Mouse (Mus musculus): Measurements from ENCODE around the gene Mapk8.
"Not testable (repeated sequence)": the region's sequence is repeated elsewhere in the genome, so short reads cannot be mapped to it uniquely, and the experiment has no call there.

Gene Mapk8

GRCm38 (mm10) chr14:33447027-33447569 lies at the start of gene Mapk8:
TSS of gene Mapk8 (minus strand) at chr14:33447158.
- peak; percentile 96 for DNase-seq (ENCODE audit: low spot score in 2 of 2)

DNA sequence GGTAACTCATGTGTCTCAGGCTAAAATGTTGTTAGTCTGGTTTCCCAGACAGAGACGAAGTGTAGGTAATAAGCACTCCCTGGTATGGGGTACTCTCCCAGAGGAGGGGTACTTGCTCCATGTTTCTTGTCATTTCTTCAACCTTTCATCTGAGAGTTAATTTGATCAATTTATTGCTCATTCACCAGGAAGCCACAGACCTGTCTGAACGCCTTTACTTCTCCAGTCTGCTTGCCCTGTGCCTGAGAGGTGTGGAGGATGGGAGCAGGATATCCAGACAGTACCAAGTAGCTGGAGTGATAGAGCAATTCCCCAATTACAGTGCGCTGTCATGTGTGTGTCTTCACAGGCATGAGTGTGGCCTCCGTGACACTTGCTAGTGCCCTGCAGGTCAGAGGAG lies 48.3 kb upstream of the Mapk8 start:
- no peak for DNase-seq (ENCODE audit: low spot score in 2 of 2)

DNA sequence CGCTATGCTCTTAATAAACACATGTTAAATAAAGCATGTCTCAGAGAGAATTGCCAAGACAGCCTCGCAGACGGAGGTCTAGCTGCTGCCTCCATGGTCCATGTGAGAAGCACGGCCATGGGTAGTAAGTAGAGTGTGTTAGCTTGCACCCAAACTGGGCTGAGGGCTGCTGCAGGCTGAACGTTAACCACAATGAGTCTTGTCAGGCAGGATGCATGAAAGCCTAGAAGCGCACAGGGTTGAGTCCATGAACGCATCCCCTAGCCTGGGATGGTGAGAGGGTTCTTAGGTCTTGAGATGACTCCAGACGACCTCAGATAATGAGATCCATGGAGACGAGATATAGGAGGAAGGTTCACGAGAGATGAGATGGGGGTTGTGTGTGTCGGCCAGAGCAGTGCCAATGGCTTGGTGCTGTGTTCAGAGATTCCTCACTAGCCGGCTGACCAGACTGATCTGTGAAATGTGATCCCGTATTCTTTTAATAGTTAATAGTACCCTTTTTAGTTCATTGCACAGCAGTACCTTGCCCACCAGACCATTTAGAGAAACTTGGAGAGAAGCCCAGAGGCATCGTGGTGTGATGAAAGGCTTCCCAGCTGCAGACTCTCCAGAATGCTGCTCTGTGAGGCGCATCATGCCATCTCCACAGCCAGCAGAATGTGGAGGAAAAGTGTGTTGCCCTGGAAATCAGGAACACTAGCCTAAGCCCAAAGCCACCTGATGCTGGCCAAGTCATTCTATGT lies 41.0 kb upstream of the Mapk8 start:
- DNase-seq (ENCODE audit: low spot score in 2 of 2): no peak

DNA sequence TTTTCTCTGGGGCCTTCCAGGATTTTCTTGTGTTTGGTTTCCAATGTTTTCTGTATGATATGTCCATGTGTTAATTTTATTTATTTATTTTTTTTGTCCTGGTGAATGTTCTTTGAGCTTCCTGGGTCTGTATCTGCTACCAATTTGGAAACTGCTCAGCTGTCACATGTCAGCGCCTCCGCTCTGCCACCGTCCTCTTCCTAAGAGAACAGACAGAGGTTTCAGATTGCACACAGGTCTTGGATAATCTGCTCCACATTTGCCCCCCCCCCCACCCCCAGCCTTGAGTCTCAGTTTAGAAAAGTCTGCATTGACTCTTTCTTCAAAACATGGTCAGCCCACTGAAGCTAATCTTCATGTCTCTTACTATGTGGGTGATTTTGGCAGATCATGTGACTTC lies 35.0 kb upstream of the Mapk8 start:
- no peak for DNase-seq (ENCODE audit: low spot score in 2 of 2)

DNA sequence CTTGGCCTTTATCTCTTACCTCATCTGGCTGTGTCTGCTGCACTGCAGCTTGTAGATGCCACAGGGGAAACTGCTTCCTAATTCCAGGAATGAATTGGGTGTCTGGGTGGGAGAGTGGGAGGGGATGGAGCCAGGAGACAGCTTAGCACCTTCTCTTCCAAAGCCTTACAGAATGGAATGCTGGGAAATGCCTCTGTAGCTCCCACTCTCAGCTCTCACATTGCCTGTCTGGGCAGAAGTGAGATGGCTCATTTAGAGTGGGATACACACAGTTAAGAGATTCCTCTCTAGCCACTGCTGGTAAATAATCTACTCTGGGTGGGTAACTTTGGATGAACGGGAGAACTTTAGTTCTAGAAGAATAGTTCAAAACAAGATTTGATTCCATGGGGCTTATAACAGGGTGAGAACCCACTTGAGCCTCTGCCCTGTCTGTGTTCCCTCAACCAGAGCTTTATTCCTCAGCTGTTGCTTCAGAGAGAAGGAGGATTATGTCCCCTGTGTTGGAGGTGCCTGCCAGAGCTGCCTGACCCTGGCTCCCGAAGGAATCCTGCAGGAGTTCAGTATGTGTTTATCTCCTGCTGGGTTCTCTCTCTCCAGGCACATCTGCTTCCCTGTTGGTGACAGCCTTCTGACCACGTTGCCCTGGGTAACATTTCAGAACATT lies 29.3 kb upstream of the Mapk8 start:
- DNase-seq (ENCODE audit: low spot score in 2 of 2): no peak

DNA sequence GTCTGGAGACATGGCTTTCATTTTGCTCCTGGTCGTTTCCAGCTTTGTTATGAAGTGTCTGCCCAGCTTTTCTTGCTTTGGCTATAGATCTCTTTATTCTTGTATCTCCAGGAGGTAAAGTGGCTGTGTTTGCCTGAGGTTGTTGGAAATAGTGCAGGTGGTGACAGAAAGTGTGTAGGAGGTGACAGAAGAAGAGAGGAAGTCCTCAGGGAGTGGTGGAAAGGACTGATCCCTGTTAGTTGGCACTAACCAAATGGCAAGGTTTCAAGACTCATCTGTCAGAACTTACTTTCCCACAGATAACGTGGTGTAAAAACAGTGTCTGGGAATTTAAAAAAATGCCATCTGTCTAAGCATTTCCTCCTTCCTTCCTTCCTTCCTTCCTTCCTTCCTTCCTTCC lies 27.5 kb upstream of the Mapk8 start:
- no peak for DNase-seq (ENCODE audit: low spot score in 2 of 2)

DNA sequence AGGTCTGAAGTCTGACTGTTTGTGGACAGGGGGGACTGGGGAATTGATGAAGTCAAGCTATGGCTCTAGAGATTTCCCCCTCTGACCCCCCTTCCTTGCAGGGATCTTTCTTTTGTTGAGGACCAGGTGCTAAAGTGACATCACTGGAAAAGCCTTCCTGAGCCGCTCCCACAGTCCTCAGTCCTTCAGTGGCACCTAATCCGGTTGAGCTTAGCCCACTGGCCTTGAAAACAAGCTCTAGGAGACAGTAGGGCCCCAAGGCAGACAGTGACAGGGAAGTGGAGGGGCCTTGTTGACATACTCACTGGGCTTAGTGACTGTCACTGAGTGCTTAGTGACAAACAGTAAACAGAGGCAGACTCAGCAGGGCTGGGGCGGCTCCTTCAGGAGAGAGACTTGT lies 24.4 kb upstream of the Mapk8 start, which contains the start of gene Frmpd2:
TSS of gene Frmpd2 (plus strand) at position 366 of the 400 bp plus-strand sequence.
- DNase-seq (ENCODE audit: low spot score in 2 of 2): no peak

DNA sequence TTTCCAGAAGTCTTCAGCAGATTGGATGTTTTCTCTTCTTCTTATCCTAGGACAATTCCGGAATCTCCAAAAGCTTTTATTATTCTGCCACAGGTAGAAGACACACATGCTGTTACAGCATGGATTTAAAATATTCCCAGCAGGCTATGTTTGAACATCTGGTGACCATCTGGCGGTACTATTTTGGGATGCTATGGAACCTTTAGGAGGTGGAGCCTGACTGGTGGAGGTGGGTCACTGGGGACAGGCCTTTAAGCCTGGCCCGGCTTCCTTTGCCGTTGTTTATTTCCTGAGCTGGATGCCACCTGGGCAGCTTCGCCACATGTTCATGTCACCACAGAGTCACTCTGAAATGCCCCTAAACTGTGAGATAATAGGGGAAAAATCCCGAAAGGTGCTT lies 20.8 kb upstream of the Mapk8 start:
- DNase-seq (ENCODE audit: low spot score in 2 of 2): no peak

DNA sequence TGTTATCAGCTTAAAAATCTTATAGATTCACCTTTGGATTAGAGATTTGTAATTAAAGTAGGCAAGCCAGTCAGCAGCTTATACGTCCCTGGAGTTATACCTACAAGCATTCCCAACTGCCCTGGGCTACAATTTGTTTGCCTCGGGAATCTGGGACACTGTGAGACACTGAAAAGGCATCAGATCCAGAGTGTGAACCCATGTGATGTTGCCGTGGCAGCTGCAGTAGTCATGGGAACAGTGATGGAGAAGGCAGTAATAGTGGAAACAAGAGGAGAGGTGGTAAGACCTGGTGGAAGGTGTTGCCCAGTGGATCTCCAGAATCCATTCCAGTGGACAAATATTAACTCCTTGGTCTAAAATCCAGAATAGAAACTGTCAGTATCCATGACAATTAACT lies 16.7 kb upstream of the Mapk8 start:
- no peak for DNase-seq (ENCODE audit: low spot score in 2 of 2)

DNA sequence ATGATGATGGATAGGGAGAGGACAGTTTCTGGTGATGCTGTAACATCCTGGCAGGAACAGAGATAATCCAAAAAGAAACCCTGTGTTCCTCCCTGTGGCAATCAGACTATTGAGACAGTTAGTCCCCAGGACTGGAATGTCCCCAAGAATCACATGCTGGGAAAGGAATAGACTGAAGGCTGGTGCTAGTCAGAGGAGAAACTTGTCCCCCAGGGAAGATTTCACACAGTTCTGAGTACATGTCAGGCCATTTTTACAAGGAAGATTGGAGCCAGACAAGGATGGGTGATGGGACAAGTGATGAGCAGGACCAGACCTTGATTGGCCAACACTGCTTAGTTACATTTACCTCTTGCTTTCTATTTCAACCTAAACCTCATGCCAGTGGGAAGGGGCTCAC lies 3.4 kb upstream of the Mapk8 start:
- DNase-seq (ENCODE audit: low spot score in 2 of 2): no peak

DNA sequence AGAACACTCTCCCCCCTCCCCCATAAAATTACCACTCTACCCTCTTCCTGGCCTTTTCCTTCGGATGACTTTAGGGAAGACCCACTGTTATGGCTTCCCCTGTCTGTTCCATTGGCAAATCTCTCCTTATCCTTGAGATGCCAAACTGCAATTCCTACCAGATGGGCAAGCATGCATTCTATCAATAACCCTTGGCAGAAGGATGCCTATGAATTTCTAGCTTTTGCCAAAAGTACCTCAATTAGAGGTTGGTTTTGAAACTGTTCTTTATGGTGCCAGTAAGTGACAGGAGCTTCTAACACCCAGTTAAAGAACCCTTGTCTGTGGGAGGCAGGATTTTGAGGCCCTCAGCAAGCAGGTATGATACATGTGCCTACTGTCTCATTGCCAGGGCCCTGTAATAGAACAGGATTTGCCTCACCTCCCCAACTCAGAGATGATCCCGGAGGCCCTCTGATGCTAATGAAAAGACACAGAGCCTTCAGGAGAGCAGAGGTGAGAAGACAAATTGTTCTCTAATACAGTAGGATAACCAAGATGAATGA lies 2.4 kb upstream of the Mapk8 start:
- no peak for DNase-seq (ENCODE audit: low spot score in 2 of 2)

- no peak for DNase-seq (ENCODE audit: low spot score in 2 of 2)
These were observed 1.3 kb upstream of the Mapk8 start for GRCm38 (mm10) chr14:33448276-33448675.

GRCm38 (mm10) chr14:33446561-33447023 lies 366 bp downstream of the Mapk8 start:
- DNase-seq (ENCODE audit: low spot score in 2 of 2): no peak

GRCm38 (mm10) chr14:33445962-33446361 lies 996 bp downstream of the Mapk8 start:
- DNase-seq (ENCODE audit: low spot score in 2 of 2): no peak

- no peak for DNase-seq (ENCODE audit: low spot score in 2 of 2)
These were observed 3.2 kb downstream of the Mapk8 start for GRCm38 (mm10) chr14:33443780-33444179.

- DNase-seq (ENCODE audit: low spot score in 2 of 2): not testable (repeated sequence)
These were observed 14.5 kb downstream of the Mapk8 start for GRCm38 (mm10) chr14:33432485-33432884.

GRCm38 (mm10) chr14:33424124-33424523 lies 22.8 kb downstream of the Mapk8 start:
- no peak for DNase-seq (ENCODE audit: low spot score in 2 of 2)

DNA sequence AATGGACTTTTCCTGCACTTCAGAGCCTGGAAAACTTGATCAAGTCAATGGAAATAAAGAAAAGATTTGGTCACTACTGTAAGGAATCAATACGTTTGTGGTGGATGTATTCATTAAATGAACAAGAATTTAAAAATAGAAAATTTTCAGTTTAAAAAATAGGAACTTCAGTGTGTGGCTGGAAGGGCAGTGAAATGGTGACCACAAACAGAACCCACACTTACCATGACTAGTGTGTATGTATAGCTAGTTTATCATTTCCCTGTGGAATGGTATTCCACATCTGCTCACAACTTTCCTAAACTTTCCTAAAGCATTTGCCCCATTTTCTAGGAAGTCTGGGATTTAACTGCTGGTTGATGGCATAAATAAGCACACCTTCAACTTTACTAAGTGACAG lies 24.0 kb downstream of the Mapk8 start:
- DNase-seq (ENCODE audit: low spot score in 2 of 2): no peak

GRCm38 (mm10) chr14:33418311-33418909 lies 28.5 kb downstream of the Mapk8 start:
- DNase-seq (ENCODE audit: low spot score in 2 of 2): no peak

GRCm38 (mm10) chr14:33415746-33416145 lies 31.2 kb downstream of the Mapk8 start:
- DNase-seq (ENCODE audit: low spot score in 2 of 2): no peak

DNA sequence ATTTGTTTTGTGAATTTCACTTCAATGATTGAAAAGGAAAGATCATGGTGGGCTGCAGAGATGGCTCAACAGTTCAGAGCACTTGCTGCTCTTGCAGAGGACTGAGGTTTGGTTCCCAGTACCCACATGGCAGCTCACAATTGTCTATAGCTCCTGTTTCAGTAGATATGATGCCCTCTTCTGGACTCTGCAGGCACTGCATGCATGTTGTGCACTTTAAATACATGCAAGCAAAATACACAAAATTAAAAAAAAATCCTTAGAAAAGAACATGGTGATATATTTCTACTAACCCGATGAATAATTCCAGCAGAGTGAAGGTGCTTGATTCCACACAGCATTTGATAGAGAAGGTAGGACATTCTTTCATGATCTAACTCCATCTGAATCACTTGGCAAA lies 44.6 kb downstream of the Mapk8 start:
- no peak for DNase-seq (ENCODE audit: low spot score in 2 of 2)

DNA sequence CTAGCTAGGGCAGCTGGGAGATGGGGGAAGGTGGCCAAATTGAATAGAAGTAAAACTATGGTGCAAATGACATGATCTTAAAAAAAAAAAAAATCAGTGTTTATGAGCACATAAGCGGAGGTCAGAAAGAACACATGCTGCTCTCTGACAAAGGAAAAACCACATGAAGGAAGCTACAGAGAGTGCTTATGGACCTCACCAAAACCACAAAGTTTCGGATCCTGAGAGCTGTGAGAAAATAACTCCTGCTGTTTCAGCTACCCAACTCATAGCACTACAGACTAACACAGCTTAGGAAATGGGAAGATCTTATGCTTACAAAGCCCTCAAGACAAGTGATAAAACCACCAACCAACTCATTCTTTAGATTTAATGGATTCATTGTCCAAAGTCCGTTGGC lies 46.9 kb downstream of the Mapk8 start:
- no peak for DNase-seq (ENCODE audit: low spot score in 2 of 2)

Data from heart, adult 9 months (tissue).